Mouse (Mus musculus): ENCODE measurements around the gene Muc4. TPM values are rescaled to one million over a fixed set of nuclear protein-coding genes. Genes with fewer than 3 reads are reported as not detected.

Gene Muc4
- total RNA-seq, 2 experiments from 2014 or later = not detected

GRCm38 (mm10) chr16:32723163-32723562 lies 12.5 kb upstream of the Muc4 start:
- intact Hi-C loops (cut with DNase I) = no loop called here
- no peak for DNase-seq (ENCODE audit: low spot score in 2 of 2)

- DNase-seq (ENCODE audit: low spot score in 2 of 2) = no peak
- intact Hi-C loops (cut with DNase I) = no loop called here
Observed at GRCm38 (mm10) chr16:32723767-32724166, 11.9 kb upstream of the Muc4 start.

GRCm38 (mm10) chr16:32724259-32724658 lies 11.4 kb upstream of the Muc4 start:
- intact Hi-C loops (cut with DNase I) = no loop called here

GRCm38 (mm10) chr16:32726501-32726900 lies 9.2 kb upstream of the Muc4 start:
- no peak for DNase-seq (ENCODE audit: low spot score in 2 of 2)
- intact Hi-C loops (cut with DNase I) = no loop called here

More at GRCm38 (mm10) chr16:32724259-32724658, 11.4 kb upstream of the Muc4 start:
- DNase-seq (ENCODE audit: low spot score in 2 of 2) = no peak

- DNase-seq (ENCODE audit: low spot score in 2 of 2) = no peak
Observed at GRCm38 (mm10) chr16:32728240-32728639, 7.4 kb upstream of the Muc4 start.

GRCm38 (mm10) chr16:32728730-32729129 lies 7.0 kb upstream of the Muc4 start:
- DNase-seq (ENCODE audit: low spot score in 2 of 2) = no peak
- intact Hi-C loops (cut with DNase I) = no loop called here

More at GRCm38 (mm10) chr16:32728240-32728639, 7.4 kb upstream of the Muc4 start:
- intact Hi-C loops (cut with DNase I) = no loop called here

- intact Hi-C loops (cut with DNase I) = no loop called here
Observed at GRCm38 (mm10) chr16:32733213-32733612, 2.5 kb upstream of the Muc4 start.

GRCm38 (mm10) chr16:32736022-32736421 lies 336 bp downstream of the Muc4 start:
- no peak for DNase-seq (ENCODE audit: low spot score in 2 of 2)
- intact Hi-C loops (cut with DNase I) = no loop called here

More at GRCm38 (mm10) chr16:32733213-32733612, 2.5 kb upstream of the Muc4 start:
- DNase-seq (ENCODE audit: low spot score in 2 of 2) = no peak

- no peak for DNase-seq (ENCODE audit: low spot score in 2 of 2)
- intact Hi-C loops (cut with DNase I) = no loop called here
Observed at GRCm38 (mm10) chr16:32740003-32740663, 4.4 kb downstream of the Muc4 start.

- intact Hi-C loops (cut with DNase I) = no loop called here
- no peak for DNase-seq (ENCODE audit: low spot score in 2 of 2)
Observed at GRCm38 (mm10) chr16:32741366-32741765, 5.7 kb downstream of the Muc4 start.

- DNase-seq (ENCODE audit: low spot score in 2 of 2) = no peak
- intact Hi-C loops (cut with DNase I) = no loop called here
Observed at GRCm38 (mm10) chr16:32742712-32743111, 7.0 kb downstream of the Muc4 start.

GRCm38 (mm10) chr16:32745852-32746251 lies 10.2 kb downstream of the Muc4 start:
- intact Hi-C loops (cut with DNase I) = no loop called here
- DNase-seq (ENCODE audit: low spot score in 2 of 2) = peak in 1 of 2 experiments; percentile 23

- DNase-seq (ENCODE audit: low spot score in 2 of 2) = no peak
- intact Hi-C loops (cut with DNase I) = no loop called here
Observed at GRCm38 (mm10) chr16:32750242-32751127, 14.8 kb downstream of the Muc4 start.

- intact Hi-C loops (cut with DNase I) = no loop called here
- DNase-seq (ENCODE audit: low spot score in 2 of 2) = no peak
Observed at GRCm38 (mm10) chr16:32764550-32764949, 28.9 kb downstream of the Muc4 start.

GRCm38 (mm10) chr16:32764961-32765360 lies 29.3 kb downstream of the Muc4 start:
- intact Hi-C loops (cut with DNase I) = no loop called here

GRCm38 (mm10) chr16:32766904-32767303 lies 31.2 kb downstream of the Muc4 start:
- intact Hi-C loops (cut with DNase I) = no loop called here
- no peak for DNase-seq (ENCODE audit: low spot score in 2 of 2)

More at GRCm38 (mm10) chr16:32764961-32765360, 29.3 kb downstream of the Muc4 start:
- DNase-seq (ENCODE audit: low spot score in 2 of 2) = no peak

- intact Hi-C loops (cut with DNase I) = no loop called here
- no peak for DNase-seq (ENCODE audit: low spot score in 2 of 2)
Observed at GRCm38 (mm10) chr16:32776676-32777075, 41.0 kb downstream of the Muc4 start.

- intact Hi-C loops (cut with DNase I) = no loop called here
- DNase-seq (ENCODE audit: low spot score in 2 of 2) = peak in 1 of 2 experiments; percentile 11
Observed at GRCm38 (mm10) chr16:32778956-32779355, 43.3 kb downstream of the Muc4 start.

GRCm38 (mm10) chr16:32783324-32784062 lies 47.8 kb downstream of the Muc4 start:
- DNase-seq (ENCODE audit: low spot score in 2 of 2) = no peak
- intact Hi-C loops (cut with DNase I) = loop anchor here (5.0 kb wide), 1 partner anchor 71 kb away; no protein-coding TSS in a partner anchor

GRCm38 (mm10) chr16:32784840-32785239 lies 49.2 kb downstream of the Muc4 start:
- intact Hi-C loops (cut with DNase I) = loop anchor here (5.0 kb wide), 1 partner anchor 73 kb away; no protein-coding TSS in a partner anchor
- peak; percentile 37 to 79 for DNase-seq (ENCODE audit: low spot score in 2 of 2)
